Mouse (Mus musculus) neural tube, embryonic 15.5 days (tissue): ENCODE results near the gene Nfatc2. TPM values are rescaled to one million over a fixed set of nuclear protein-coding genes. Genes with fewer than 3 reads are reported as not detected.
A peak's percentile ranks its signal among the peaks of the same experiment; 100 is the strongest.

Experiments used
- ATAC-seq: fragments of 200-750 bp; cut with Nextera tagmentation; 2 replicates; pipeline ENCODE4 v1.8.0; 2017; ENCODE audit warnings: mild to moderate bottlenecking, moderate TSS enrichment, moderate library complexity; ENCODE audit not compliant: low FRiP score
- H3K27ac ChIP-seq: fragments of 300-500 bp; sonication (generic); replicated peaks from 2 replicates; pipeline ENCODE4 v1.5.1; 2015; ENCODE audit warnings: mild to moderate bottlenecking, inconsistent platforms
- H3K27me3 ChIP-seq: fragments of 300-500 bp; sonication (generic); replicated peaks from 2 replicates; pipeline ENCODE4 v1.6.1; 2015; ENCODE audit warnings: inconsistent platforms
- H3K36me3 ChIP-seq: fragments of 300-500 bp; sonication (generic); 2 replicates; pipeline ENCODE4 v1.6.1; 2015; ENCODE audit warnings: inconsistent platforms
- H3K4me1 ChIP-seq: fragments of 300-500 bp; sonication (generic); 2 replicates; pipeline ENCODE4 v1.6.1; 2015; ENCODE audit warnings: inconsistent platforms
- H3K4me2 ChIP-seq: fragments of 300-500 bp; sonication (generic); 2 replicates; pipeline ENCODE4 v1.6.1; 2015; ENCODE audit warnings: inconsistent platforms, mild to moderate bottlenecking, moderate library complexity
- H3K4me3 ChIP-seq: fragments of 300-500 bp; sonication (generic); replicated peaks from 2 replicates; pipeline ENCODE4 v1.5.1; 2015; ENCODE audit warnings: mild to moderate bottlenecking, inconsistent platforms
- H3K9ac ChIP-seq: fragments of 300-500 bp; sonication (generic); replicated peaks from 2 replicates; pipeline ENCODE4 v1.6.1; 2015; ENCODE audit warnings: mild to moderate bottlenecking, inconsistent platforms
- H3K9me3 ChIP-seq: fragments of 300-500 bp; sonication (generic); replicated peaks from 2 replicates; pipeline ENCODE4 v1.6.1; 2016; ENCODE audit warnings: inconsistent platforms
- WGBS: fragments of 180-500 bp; shearing (Covaris S2); methylation state at CpG from one replicate; pipeline ENCODE4 v1.1.7; 2015; ENCODE audit warnings: mixed read lengths; 5-methylcytosine and 5-hydroxymethylcytosine counted together
- polyA plus RNA-seq: library from polyadenylated mRNA; unstranded; fragments of >200 nt; fragmentation: Nextera tagmentation; extraction: Ambion mirVana; gene quantifications from 2 replicates; pipeline ENCODE4 v1.2.1, GENCODE M21; 2015

Gene Nfatc2
- 4.8 and 5.6 TPM in 2 replicates for polyA plus RNA-seq

DNA sequence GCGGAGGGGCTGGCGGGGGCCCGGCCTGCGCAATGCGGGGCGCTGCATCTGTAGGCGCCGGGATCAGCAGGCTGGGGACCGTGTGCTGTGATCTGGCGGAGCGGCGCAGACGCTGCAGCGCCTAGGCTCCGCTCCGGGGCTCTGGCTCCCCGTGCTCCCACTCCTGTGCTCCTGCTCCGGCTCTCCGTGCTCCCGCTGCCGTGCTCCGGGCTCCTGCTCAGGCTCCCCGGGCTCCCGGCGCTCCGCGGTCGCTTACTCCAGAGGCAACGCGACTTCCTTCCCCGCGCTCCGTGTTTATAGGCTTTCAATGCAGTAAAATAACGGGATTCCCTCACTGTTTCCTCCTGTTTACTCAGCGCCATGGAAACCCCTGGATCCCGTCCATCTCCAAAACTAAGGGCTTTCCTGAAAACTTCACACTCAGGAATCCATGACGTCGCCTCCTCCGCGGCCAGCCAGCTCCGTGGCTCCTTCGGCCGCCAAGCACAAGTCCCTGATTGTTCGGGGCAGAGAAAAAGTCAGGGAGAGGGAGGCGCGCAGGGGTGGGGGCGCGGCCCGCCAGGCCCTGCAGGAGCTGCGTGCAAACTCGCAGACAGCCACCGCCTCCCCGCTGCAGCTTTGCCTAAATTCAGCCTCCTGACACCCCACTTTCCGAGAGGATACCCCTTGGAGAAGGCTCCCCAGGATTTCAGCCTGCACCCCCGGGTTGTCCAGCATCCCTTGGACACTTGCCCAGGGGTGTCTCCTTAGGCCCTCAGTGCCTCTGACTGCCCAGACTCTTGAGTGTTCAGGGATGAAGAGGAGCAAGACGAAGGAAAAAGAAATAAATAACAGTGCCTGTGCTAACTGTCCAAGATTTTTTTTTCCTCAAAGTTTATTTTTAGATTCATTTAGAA, at the start of gene Nfatc2:
Gene Nfatc2 (minus strand): TSS at position 167 of the 896 bp plus-strand sequence.
- H3K4me1 ChIP-seq = peaks cover 43% of the 10 kb centered on the region
- under 1% methylated on average over 50 of the region's 56 CpGs for WGBS
- H3K27me3 ChIP-seq = peaks cover 41% of the 10 kb centered on the region

DNA sequence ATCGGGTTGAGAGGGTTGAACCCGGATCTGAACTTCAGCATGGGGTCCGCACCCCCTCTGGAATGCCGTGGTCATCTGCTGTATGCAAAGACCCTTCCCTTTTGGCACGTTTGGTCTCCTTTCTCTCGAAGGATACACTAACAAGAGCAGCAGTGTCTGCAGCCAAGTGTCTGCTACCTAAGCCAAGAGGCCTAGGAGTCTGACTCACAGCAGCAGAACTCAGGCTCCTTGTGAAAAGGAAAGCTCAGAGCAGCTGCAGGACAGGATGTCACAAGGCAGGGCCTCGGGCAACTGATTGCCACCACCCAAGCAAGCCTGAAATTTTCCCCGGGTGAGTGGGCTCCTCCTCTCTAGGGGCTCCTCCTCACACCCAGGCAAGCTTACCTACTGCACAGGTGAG, 46.7 kb upstream of the Nfatc2 start:
- H3K36me3 ChIP-seq = peaks cover 71% of the 10 kb centered on the region
- no peak overlapping the region for H3K9ac ChIP-seq
- no peak overlapping the region for H3K27ac ChIP-seq
- H3K4me1 ChIP-seq = no peaks in the 10 kb centered on the region
- H3K4me3 ChIP-seq = no peak overlapping the region
- H3K9me3 ChIP-seq = no peaks in the 10 kb centered on the region
- WGBS = 89% methylated on average over 8 of the region's 8 CpGs
- ATAC-seq = no peak
- H3K4me2 ChIP-seq = no peak overlapping the region
- no peaks in the 10 kb centered on the region for H3K27me3 ChIP-seq

More for the DNA sequence above, at the start of gene Nfatc2:
- Histone ChIP-seq H3K27ac (peak within 1 kb of the TSS; percentile 82), H3K4me3 (peak within 1 kb of the TSS; percentile 62), H3K4me2 (peak within 1 kb of the TSS; percentile 92), H3K9me3 (no peaks in the 10 kb centered on the region), H3K36me3 (no peaks in the 10 kb centered on the region), H3K9ac (peak within 1 kb of the TSS; percentile 66)
- ATAC-seq = peak; percentile 80

DNA sequence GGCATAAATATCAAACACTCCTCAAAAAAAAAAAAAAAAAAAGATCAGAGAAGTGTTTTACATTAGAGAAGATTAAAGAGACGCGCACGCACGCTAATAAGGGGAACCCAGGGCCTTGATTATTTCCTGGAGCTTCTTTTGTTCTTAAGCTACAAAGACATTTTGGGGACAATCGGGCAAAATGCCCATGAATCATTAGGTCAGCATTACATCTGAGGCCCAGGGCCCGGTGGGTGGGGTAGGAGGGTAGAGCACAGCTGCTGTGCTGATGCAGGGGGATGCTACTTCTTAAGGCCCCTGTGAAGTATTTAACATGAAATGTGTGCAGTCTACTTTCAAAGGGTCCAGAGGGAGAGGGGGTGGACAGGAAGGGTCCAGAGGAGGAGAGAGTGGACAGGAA, 43.4 kb upstream of the Nfatc2 start:
- no peak for ATAC-seq
- H3K27ac ChIP-seq = no peak overlapping the region

DNA sequence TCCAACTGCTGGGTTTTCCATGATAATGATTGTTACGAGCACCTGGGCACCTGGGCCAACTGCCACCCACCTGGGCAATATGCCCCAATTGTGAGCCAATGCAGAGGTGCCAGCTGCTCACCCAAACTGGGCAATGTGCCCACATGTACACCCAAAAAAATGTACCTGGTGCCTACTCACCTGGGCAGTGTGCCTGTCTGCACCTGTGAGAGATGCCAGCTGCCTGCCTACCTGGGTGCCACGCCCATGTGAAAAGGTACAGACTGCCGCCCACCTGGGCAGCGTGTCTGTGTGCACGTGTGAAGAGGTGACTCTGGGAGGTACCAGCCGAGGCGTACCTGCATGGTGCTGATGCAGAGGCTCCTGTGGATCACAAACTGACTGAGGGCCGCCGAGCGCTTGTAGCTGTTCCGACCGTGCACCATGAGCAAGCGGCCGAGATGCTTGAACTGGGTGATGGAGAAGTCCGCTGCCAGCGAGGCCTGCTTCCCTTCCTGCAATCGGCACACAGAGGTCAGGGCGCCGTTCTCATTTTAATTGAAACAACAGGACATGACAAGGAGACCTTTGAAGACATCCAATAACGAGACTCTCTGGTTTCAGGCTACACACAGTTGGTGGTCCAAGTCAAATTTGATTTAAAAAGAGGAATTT, 42.2 kb upstream of the Nfatc2 start:
- WGBS = 85% methylated on average over 20 of the region's 20 CpGs
- peaks cover 75% of the 10 kb centered on the region for H3K36me3 ChIP-seq

More for the DNA sequence above, 43.4 kb upstream of the Nfatc2 start:
- no peak overlapping the region for H3K9ac ChIP-seq
- H3K4me2 ChIP-seq = no peak overlapping the region
- H3K4me1 ChIP-seq = no peaks in the 10 kb centered on the region
- H3K9me3 ChIP-seq = no peaks in the 10 kb centered on the region
- 30% methylated on average over 6 of the region's 6 CpGs for WGBS
- H3K27me3 ChIP-seq = no peaks in the 10 kb centered on the region
- peaks cover 75% of the 10 kb centered on the region for H3K36me3 ChIP-seq
- H3K4me3 ChIP-seq = no peak overlapping the region

DNA sequence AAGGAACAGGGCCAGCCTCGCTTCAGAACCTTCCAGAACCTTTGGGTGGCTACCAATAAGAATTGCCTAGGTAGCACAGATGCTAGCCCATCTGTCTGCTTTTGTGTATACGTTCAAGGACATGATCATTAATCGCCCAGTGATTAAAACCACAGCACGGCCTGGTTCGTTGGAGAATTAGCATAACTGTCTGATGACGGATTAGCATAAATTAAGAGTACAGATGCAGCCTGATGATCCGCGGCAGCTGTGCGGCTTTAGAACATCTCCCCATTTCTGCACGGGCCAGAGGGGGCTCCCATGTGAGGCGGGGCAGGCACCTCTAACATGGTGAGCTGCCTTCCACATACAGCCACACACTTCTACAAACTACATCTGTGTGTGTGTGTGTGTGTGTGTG, 40.7 kb upstream of the Nfatc2 start:
- Histone ChIP-seq H3K4me1 (no peaks in the 10 kb centered on the region), H3K4me2 (no peak overlapping the region), H3K27ac (no peak overlapping the region), H3K9me3 (no peaks in the 10 kb centered on the region), H3K9ac (no peak overlapping the region), H3K36me3 (peaks cover 74% of the 10 kb centered on the region), H3K4me3 (no peak overlapping the region), H3K27me3 (no peaks in the 10 kb centered on the region)
- ATAC-seq = no peak
- WGBS = 39% methylated on average over 11 of the region's 11 CpGs

More for the DNA sequence above, 42.2 kb upstream of the Nfatc2 start:
- no peak for ATAC-seq
- no peaks in the 10 kb centered on the region for H3K27me3 ChIP-seq
- H3K9ac ChIP-seq = no peak overlapping the region
- H3K4me1 ChIP-seq = no peaks in the 10 kb centered on the region
- H3K4me2 ChIP-seq = no peak overlapping the region
- no peak overlapping the region for H3K27ac ChIP-seq
- H3K4me3 ChIP-seq = no peak overlapping the region
- no peaks in the 10 kb centered on the region for H3K9me3 ChIP-seq

DNA sequence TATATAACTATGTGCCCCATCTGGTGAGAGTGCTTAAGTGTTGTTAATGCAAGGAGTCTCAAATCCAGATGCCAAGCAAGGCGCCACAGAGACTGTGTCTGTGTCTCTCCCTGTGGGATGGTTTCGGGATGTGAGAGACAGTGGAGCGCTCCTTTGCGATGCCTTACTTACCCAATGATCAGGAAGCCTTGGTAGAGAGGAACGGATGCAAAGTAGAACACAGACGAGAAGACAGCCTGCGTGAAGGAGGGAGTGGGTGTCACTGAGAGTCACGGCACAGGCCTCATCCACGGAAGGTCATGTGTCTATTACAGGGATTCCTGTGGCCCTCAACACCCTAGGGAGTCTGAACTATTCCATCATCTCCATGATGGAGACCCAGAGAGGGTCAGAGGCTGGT, 39.0 kb upstream of the Nfatc2 start:
- Histone ChIP-seq H3K27ac (no peak overlapping the region), H3K27me3 (no peaks in the 10 kb centered on the region), H3K4me2 (no peak overlapping the region), H3K36me3 (peaks cover 80% of the 10 kb centered on the region), H3K4me1 (no peaks in the 10 kb centered on the region), H3K4me3 (no peak overlapping the region), H3K9me3 (no peaks in the 10 kb centered on the region), H3K9ac (no peak overlapping the region)
- WGBS = 94% methylated on average over 9 of the region's 9 CpGs
- ATAC-seq = no peak

DNA sequence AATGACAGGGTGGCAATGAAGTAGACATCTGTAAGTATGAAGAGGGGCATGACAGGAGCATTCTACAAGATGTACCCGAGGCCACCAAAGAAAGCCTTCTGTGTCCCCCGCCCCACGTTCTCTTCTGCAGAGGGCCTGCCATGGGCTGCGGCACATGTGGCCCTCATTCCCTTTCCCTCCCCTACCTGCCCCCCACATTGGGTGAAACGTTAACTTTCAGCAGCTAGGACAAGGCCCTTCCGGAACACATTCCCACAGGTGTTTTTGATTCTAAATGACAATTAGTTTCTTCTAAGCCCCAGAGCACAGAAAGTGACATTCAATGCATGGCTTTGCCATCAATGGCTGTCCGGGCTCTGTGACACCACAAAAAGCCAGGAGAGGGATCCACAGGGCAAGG, 33.4 kb upstream of the Nfatc2 start:
- H3K9me3 ChIP-seq = no peaks in the 10 kb centered on the region
- H3K9ac ChIP-seq = no peak overlapping the region
- H3K4me1 ChIP-seq = no peaks in the 10 kb centered on the region
- WGBS = 91% methylated on average over 7 of the region's 7 CpGs
- no peak overlapping the region for H3K4me2 ChIP-seq
- no peak overlapping the region for H3K4me3 ChIP-seq
- H3K36me3 ChIP-seq = peaks cover 67% of the 10 kb centered on the region
- H3K27ac ChIP-seq = no peak overlapping the region
- no peaks in the 10 kb centered on the region for H3K27me3 ChIP-seq
- no peak for ATAC-seq

DNA sequence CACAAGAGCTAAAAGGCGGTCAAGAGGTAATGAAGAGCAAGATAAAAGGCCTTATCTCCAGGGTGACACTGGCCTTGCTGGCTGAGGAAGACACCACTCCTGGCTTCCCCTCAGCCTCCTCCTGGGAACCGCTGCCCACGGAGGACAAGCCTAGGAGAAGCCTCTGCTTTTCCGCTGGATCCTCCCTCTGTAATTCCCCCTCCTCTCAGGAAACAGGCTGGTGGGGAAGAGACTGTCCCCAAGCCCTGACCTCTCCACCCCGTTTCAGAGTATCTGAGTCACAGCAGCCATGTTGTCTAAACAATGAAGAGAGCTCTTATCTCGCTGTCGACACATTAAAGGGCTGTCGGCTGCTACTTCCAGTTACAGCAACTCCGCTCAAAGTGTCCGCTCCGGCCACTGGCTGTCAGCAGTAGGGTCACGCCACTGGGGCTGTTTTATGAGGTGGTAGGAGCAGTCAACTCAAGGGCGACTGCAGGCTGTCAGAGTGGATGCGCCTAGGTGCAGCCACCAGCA, 31.9 kb upstream of the Nfatc2 start:
- Histone ChIP-seq H3K9ac (no peak overlapping the region), H3K36me3 (peaks cover 53% of the 10 kb centered on the region)

DNA sequence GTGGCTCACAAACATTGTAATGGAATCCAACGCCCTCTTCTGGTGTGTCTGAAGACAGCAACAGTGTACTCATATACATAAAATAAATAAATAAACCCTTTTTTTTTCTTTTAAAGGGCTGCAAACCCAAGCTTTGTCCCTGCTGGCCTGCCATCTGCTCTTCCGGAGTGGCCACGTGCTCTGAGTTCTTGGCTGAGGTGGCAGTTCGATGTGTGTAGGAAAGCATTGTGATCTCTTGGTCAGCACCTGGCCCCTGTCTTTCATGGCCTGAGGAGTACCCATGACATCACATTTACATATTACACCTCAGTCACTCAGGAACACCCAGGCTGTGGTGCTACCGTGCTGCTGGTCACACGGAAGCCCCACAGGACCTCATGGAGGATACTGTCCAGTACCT, 31.1 kb upstream of the Nfatc2 start:
- H3K4me2 ChIP-seq = no peak overlapping the region
- no peaks in the 10 kb centered on the region for H3K4me1 ChIP-seq
- no peak for ATAC-seq
- no peak overlapping the region for H3K27ac ChIP-seq
- H3K4me3 ChIP-seq = no peak overlapping the region
- H3K27me3 ChIP-seq = no peaks in the 10 kb centered on the region
- WGBS = 84% methylated on average over 6 of the region's 6 CpGs
- no peaks in the 10 kb centered on the region for H3K9me3 ChIP-seq
- H3K9ac ChIP-seq = no peak overlapping the region
- H3K36me3 ChIP-seq = peaks cover 45% of the 10 kb centered on the region

More for the DNA sequence above, 31.9 kb upstream of the Nfatc2 start:
- no peaks in the 10 kb centered on the region for H3K9me3 ChIP-seq
- 56% methylated on average over 14 of the region's 14 CpGs for WGBS
- H3K4me1 ChIP-seq = no peaks in the 10 kb centered on the region
- no peaks in the 10 kb centered on the region for H3K27me3 ChIP-seq
- H3K27ac ChIP-seq = no peak overlapping the region
- no peak overlapping the region for H3K4me3 ChIP-seq
- no peak overlapping the region for H3K4me2 ChIP-seq
- no peak for ATAC-seq

DNA sequence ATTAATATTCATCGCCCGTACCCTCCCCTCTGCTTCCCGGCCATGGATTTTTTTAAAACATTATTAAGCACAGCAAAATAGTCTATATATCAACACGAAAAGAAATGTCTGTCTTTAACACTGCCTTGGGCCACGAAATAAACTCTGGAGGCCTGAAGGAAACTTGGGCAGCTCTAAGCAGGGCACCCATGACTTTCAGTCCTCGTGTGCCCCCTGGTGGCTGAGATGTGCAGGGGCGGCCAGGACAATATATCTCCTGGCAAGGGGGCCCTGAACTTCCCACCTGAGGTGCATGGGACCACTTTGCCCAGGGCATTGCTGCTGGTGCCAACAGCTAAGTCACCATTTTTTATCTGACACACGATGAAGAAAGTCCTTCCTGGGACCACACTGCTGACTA, 27.3 kb upstream of the Nfatc2 start:
- H3K36me3 ChIP-seq = peaks cover 13% of the 10 kb centered on the region
- peaks cover 15% of the 10 kb centered on the region for H3K4me1 ChIP-seq
- H3K9ac ChIP-seq = no peak overlapping the region
- H3K4me3 ChIP-seq = no peak overlapping the region
- peak; percentile 37; the same call in 1 of the 2 replicates for ATAC-seq
- no peaks in the 10 kb centered on the region for H3K27me3 ChIP-seq
- H3K27ac ChIP-seq = no peak overlapping the region
- no peaks in the 10 kb centered on the region; the same call in 1 of the 2 replicates for H3K9me3 ChIP-seq
- 24% methylated on average over 8 of the region's 8 CpGs for WGBS
- H3K4me2 ChIP-seq = no peak overlapping the region

DNA sequence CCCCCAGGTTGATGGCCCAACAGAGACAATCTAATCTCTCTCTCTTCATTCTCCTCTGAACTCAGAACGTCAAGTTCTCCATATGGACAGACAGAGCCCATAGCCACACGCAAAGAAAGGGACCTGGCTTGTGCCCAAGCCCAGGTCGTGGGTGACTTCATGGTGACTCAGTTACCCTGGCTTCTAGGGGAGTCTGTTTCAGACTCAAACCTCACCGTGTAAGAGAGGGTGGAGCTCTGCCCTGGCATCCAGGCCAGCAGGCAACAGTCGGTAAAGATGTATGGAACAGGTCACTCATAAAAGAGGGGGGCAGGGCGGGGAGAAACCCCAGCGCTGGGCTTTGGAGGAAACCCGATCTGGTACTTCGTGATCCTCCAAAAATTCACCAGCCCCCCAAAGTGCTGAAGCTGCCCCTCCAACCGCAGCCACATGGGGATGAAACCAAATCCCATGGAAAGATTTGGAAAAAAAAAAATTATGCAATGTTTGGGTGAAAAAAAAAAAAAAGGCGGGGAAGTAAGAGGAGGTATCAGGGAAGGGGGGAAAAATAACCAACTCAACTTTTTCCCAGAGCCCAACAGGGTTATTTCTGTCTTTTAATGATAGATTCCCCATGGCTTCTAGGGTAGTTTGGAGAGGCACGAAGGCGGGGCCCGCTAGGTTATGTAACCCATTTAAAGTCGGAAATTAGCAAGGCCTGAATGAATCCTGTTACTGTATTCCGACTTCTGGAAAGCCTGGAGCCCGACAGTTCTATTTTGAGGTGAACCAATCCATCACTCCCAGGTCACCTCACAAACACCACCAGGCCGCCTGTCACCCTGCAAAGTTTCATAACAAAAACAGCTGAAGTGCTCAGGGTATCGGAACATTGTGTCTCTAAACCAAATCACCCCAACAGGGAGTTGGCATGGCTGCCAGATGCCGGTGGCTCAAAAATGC, 26.6 kb upstream of the Nfatc2 start:
- no peak overlapping the region for H3K4me2 ChIP-seq

More for the DNA sequence above, 26.6 kb upstream of the Nfatc2 start:
- Histone ChIP-seq H3K9ac (no peak overlapping the region), H3K4me1 (peaks cover 15% of the 10 kb centered on the region), H3K4me3 (no peak overlapping the region), H3K36me3 (peaks cover 6% of the 10 kb centered on the region), H3K9me3 (no peaks in the 10 kb centered on the region; the same call in 1 of the 2 replicates), H3K27ac (no peak overlapping the region), H3K27me3 (no peaks in the 10 kb centered on the region)
- 68% methylated on average over 20 of the region's 20 CpGs for WGBS
- no peak for ATAC-seq
